ENCODE assay signal across 8 mouse cellular contexts in genomic region chr5:24686671-24687420, GRCm38 (mm10). TPM values are rescaled to one million over a fixed set of nuclear protein-coding genes. Genes with fewer than 3 reads are reported as not detected.
DNase-seq lines count a peak whose midpoint lies in the region; ATAC-seq and TF ChIP-seq lines count a peak whose summit lies in the region.
"Not testable (repeated sequence)": the region's sequence is repeated elsewhere in the genome, so short reads cannot be mapped to it uniquely, and the experiment has no call there.

No protein-coding gene starts in this region.

- H3K4me2 ChIP-seq in forebrain, embryonic 13.5 days, result peak overlapping the region; percentile 66
- peak overlapping the region; percentile 62 for H3K4me2 ChIP-seq in kidney, embryonic 14.5 days (replicated peaks; ENCODE audit: low read depth, low read length)
- H3K4me2 ChIP-seq in liver, embryonic 12.5 days, result peak overlapping the region; percentile 74
- H3K4me2 ChIP-seq in midbrain, embryonic 12.5 days (replicated peaks), result peak overlapping the region; percentile 68
- peak overlapping the region; percentile 54 for H3K4me2 ChIP-seq in stomach, embryonic 15.5 days

- H3K4me3 ChIP-seq in cerebellum, adult 2 months (replicated peaks; ENCODE audit: insufficient read depth, low read depth, low read length), result peak overlapping the region; percentile 4
- peak overlapping the region; percentile 77 for H3K4me3 ChIP-seq in forebrain, embryonic 13.5 days
- peak overlapping the region; percentile 86 for H3K4me3 ChIP-seq in hindbrain, embryonic 10.5 days
- H3K4me3 ChIP-seq in kidney, embryonic 14.5 days (ENCODE audit: low read length), result peak overlapping the region; percentile 93
- H3K4me3 ChIP-seq in liver, embryonic 12.5 days, result peak overlapping the region; percentile 84
- H3K4me3 ChIP-seq in midbrain, embryonic 12.5 days, result peak overlapping the region; percentile 96
- peak overlapping the region; percentile 100 for H3K4me3 ChIP-seq in stomach, embryonic 15.5 days (replicated peaks)

- H3K27ac ChIP-seq in cerebellum, adult 2 months (ENCODE audit: insufficient read depth, low read length); forebrain, embryonic 13.5 days; hindbrain, embryonic 10.5 days; kidney, embryonic 14.5 days (ENCODE audit: low read depth, low read length); midbrain, embryonic 12.5 days (replicated peaks): not testable (repeated sequence)
- H3K27ac ChIP-seq in liver, embryonic 12.5 days, result peak overlapping the region; percentile 93
- H3K27ac ChIP-seq in stomach, embryonic 15.5 days, result peak overlapping the region; percentile 97; the same call in 1 of the 2 replicates

- not testable (repeated sequence) for H3K4me1 ChIP-seq in cerebellum, adult 2 months (ENCODE audit: control insufficient read depth, insufficient read depth, low read length); kidney, embryonic 14.5 days (ENCODE audit: control insufficient read depth, insufficient read depth, low read length); midbrain, embryonic 12.5 days; stomach, embryonic 15.5 days
- peaks cover 19% of the 10 kb centered on the region for H3K4me1 ChIP-seq in forebrain, embryonic 13.5 days
- H3K4me1 ChIP-seq in hindbrain, embryonic 10.5 days (replicated peaks), result peaks cover 13% of the 10 kb centered on the region
- H3K4me1 ChIP-seq in liver, embryonic 12.5 days, result peaks cover 28% of the 10 kb centered on the region

- H3K9me3 ChIP-seq in forebrain, embryonic 13.5 days (replicated peaks); hindbrain, embryonic 10.5 days; kidney, embryonic 14.5 days (ENCODE audit: control insufficient read depth, low read length); liver, embryonic 12.5 days (replicated peaks); midbrain, embryonic 12.5 days; stomach, embryonic 15.5 days: not testable (repeated sequence)

- peaks cover 26% of the 10 kb centered on the region for H3K36me3 ChIP-seq in forebrain, embryonic 13.5 days (ENCODE audit: poor library complexity, severe bottlenecking)
- peaks cover 25% of the 10 kb centered on the region for H3K36me3 ChIP-seq in hindbrain, embryonic 10.5 days
- H3K36me3 ChIP-seq in kidney, embryonic 14.5 days (ENCODE audit: control insufficient read depth, insufficient read depth, low read length), result peaks cover 24% of the 10 kb centered on the region
- H3K36me3 ChIP-seq in liver, embryonic 12.5 days, result peaks cover 32% of the 10 kb centered on the region
- peaks cover 27% of the 10 kb centered on the region for H3K36me3 ChIP-seq in midbrain, embryonic 12.5 days
- not testable (repeated sequence) for H3K36me3 ChIP-seq in stomach, embryonic 15.5 days

- H3K27me3 ChIP-seq in cerebellum, adult 2 months (ENCODE audit: control insufficient read depth, insufficient read depth, low read length); forebrain, embryonic 13.5 days; hindbrain, embryonic 10.5 days (ENCODE audit: insufficient read depth, poor library complexity, severe bottlenecking); kidney, embryonic 14.5 days (ENCODE audit: control insufficient read depth, insufficient read depth, low read length); liver, embryonic 12.5 days (replicated peaks); midbrain, embryonic 12.5 days; stomach, embryonic 15.5 days (replicated peaks): not testable (repeated sequence)

- 0 out of 2 replicates have a peak overlapping the region, but pooled peaks have one; percentile 83 for H3K9ac ChIP-seq in forebrain, embryonic 13.5 days
- H3K9ac ChIP-seq in kidney, embryonic 14.5 days (ENCODE audit: low read depth, low read length), result peak overlapping the region; percentile 78; the same call in 1 of the 2 replicates
- H3K9ac ChIP-seq in liver, embryonic 12.5 days, result peak overlapping the region; percentile 84
- peak overlapping the region; percentile 81; the same call in 1 of the 2 replicates for H3K9ac ChIP-seq in midbrain, embryonic 12.5 days (replicated peaks)
- H3K9ac ChIP-seq in stomach, embryonic 15.5 days, result not testable (repeated sequence)

- not testable (repeated sequence) for TF ChIP-seq CTCF in cerebellum, adult 2 months (IDR thresholded peaks at IDR 0.05; ENCODE audit: borderline replicate concordance, insufficient read depth, low read depth, low read length)

- DNase-seq in CD4-positive helper T cell, adult 2 months (ENCODE audit: low read depth, low spot score), result peak; percentile 73
- DNase-seq in cerebellum, adult 2 months, result peak in 1 of 2 experiments; percentile 12
- not testable (repeated sequence) for DNase-seq in hindbrain, embryonic 10.5 days (ENCODE audit: low spot score)

- TF ChIP-seq POLR2A in cerebellum, adult 2 months (IDR thresholded peaks at IDR 0.05; ENCODE audit: borderline replicate concordance, insufficient read depth, low read length), result not testable (repeated sequence)

- ATAC-seq in forebrain, embryonic 13.5 days; kidney, embryonic 14.5 days (ENCODE audit: low FRiP score, low TSS enrichment); liver, embryonic 12.5 days; midbrain, embryonic 12.5 days (ENCODE audit: low FRiP score, low read depth); stomach, embryonic 15.5 days (ENCODE audit: insufficient read depth, low FRiP score, low read depth): not testable (repeated sequence)

- 66% methylated on average over 16 of the region's 16 CpGs for WGBS in cerebellum, adult 2 months
- WGBS in forebrain, embryonic 13.5 days, result 78% methylated on average over 16 of the region's 16 CpGs
- WGBS in hindbrain, embryonic 10.5 days, result 79% methylated on average over 16 of the region's 16 CpGs
- WGBS in kidney, embryonic 14.5 days, result 78% methylated on average over 16 of the region's 16 CpGs
- WGBS in liver, embryonic 12.5 days (ENCODE audit: insufficient replicate concordance), result 61% methylated on average over 16 of the region's 16 CpGs
- 78% methylated on average over 16 of the region's 16 CpGs for WGBS in midbrain, embryonic 12.5 days
- WGBS in stomach, embryonic 15.5 days, result 71% methylated on average over 16 of the region's 16 CpGs

RNA-seq across cellular contexts. Expression of gene Nub1, which starts 1.5 kb away (rescaled TPM):
- 79.0 and 80.4 TPM in 2 replicates for polyA plus RNA-seq in cerebellum, adult 2 months (2012; rRNA removed)
- polyA plus RNA-seq in forebrain, embryonic 13.5 days (2015; fragmentation: Nextera tagmentation; extraction: Ambion mirVana), result 40.5 and 40.9 TPM in 2 replicates
- 27.3 and 28.8 TPM in 2 replicates for polyA plus RNA-seq in hindbrain, embryonic 10.5 days (2016; fragmentation: Nextera tagmentation; extraction: Ambion mirVana)
- 33.9 and 45.0 TPM in 2 replicates for polyA plus RNA-seq in kidney, embryonic 14.5 days (2014; fragmentation: Nextera tagmentation; extraction: Ambion mirVana)
- 16.9 and 17.5 TPM in 2 replicates for polyA plus RNA-seq in liver, embryonic 12.5 days (2016; fragmentation: Nextera tagmentation; extraction: Ambion mirVana)
- 37.3 and 37.6 TPM in 2 replicates for polyA plus RNA-seq in midbrain, embryonic 12.5 days (2016; fragmentation: Nextera tagmentation; extraction: Ambion mirVana)
- polyA plus RNA-seq in stomach, embryonic 15.5 days (2015; fragmentation: Nextera tagmentation; extraction: Ambion mirVana), result 26.7 and 31.5 TPM in 2 replicates

RNA-seq across cellular contexts. Expression of gene Wdr86, which starts 43.7 kb away (rescaled TPM):
- polyA plus RNA-seq in cerebellum, adult 2 months (2012; rRNA removed), result 1.5 and 3.6 TPM in 2 replicates
- polyA plus RNA-seq in forebrain, embryonic 13.5 days (2015; fragmentation: Nextera tagmentation; extraction: Ambion mirVana), result 2.6 and 3.0 TPM in 2 replicates
- 20.9 and 25.2 TPM in 2 replicates for polyA plus RNA-seq in hindbrain, embryonic 10.5 days (2016; fragmentation: Nextera tagmentation; extraction: Ambion mirVana)
- 36.1 and 37.0 TPM in 2 replicates for polyA plus RNA-seq in kidney, embryonic 14.5 days (2014; fragmentation: Nextera tagmentation; extraction: Ambion mirVana)
- polyA plus RNA-seq in liver, embryonic 12.5 days (2016; fragmentation: Nextera tagmentation; extraction: Ambion mirVana), result 3.5 and 3.9 TPM in 2 replicates
- polyA plus RNA-seq in midbrain, embryonic 12.5 days (2016; fragmentation: Nextera tagmentation; extraction: Ambion mirVana), result 8.1 and 11.7 TPM in 2 replicates
- 14.3 and 15.1 TPM in 2 replicates for polyA plus RNA-seq in stomach, embryonic 15.5 days (2015; fragmentation: Nextera tagmentation; extraction: Ambion mirVana)

Comparison
In these comparisons a context has a peak if more than half of its experiments do, and no peak if none do; other contexts are left out.
1. H3K4me3 ChIP-seq: peak in every context shown above with its lines; median percentile 100 in stomach, embryonic 15.5 days; 96 in midbrain, embryonic 12.5 days; 93 in kidney, embryonic 14.5 days; 86 in hindbrain, embryonic 10.5 days; 84 in liver, embryonic 12.5 days; 77 in forebrain, embryonic 13.5 days; 4 in cerebellum, adult 2 months.